Mouse (Mus musculus): Measurements from ENCODE around the gene Foxc1. TPM values are rescaled to one million over a fixed set of nuclear protein-coding genes. Genes with fewer than 3 reads are reported as not detected.

The Foxc1 gene
- polyA plus RNA-seq, 1 experiment, result 1.4 TPM

- TF ChIP-seq POLR2A (IDR thresholded peaks at IDR 0.05; ENCODE audit: borderline replicate concordance, extremely low read depth, low read depth, low read length), result no peak
- no peak for TF ChIP-seq CTCF (IDR thresholded peaks at IDR 0.05; ENCODE audit: insufficient read depth, low read length)
- WGBS, result 56% methylated on average over 5 of the region's 5 CpGs
- no peaks in the 10 kb centered on the region for H3K4me1 ChIP-seq (ENCODE audit: control insufficient read depth, insufficient read depth, low read length)
- no peak overlapping the region for H3K4me3 ChIP-seq (replicated peaks; ENCODE audit: extremely low read depth, low read depth, low read length)
- no peak for DNase-seq
These were observed 16.9 kb downstream of the Foxc1 start for GRCm38 (mm10) chr13:31823316-31823715.

- no peaks in the 10 kb centered on the region for H3K4me1 ChIP-seq (ENCODE audit: control insufficient read depth, insufficient read depth, low read length)
- no peak for DNase-seq
- no peak for TF ChIP-seq CTCF (IDR thresholded peaks at IDR 0.05; ENCODE audit: insufficient read depth, low read length)
- no peak for TF ChIP-seq POLR2A (IDR thresholded peaks at IDR 0.05; ENCODE audit: borderline replicate concordance, extremely low read depth, low read depth, low read length)
- H3K4me3 ChIP-seq (replicated peaks; ENCODE audit: extremely low read depth, low read depth, low read length), result no peak overlapping the region
- WGBS, result 97% methylated on average over 1 of the region's 1 CpGs
These were observed 18.7 kb downstream of the Foxc1 start for GRCm38 (mm10) chr13:31825180-31825579.

- 89% methylated on average over 5 of the region's 5 CpGs for WGBS
- no peak for DNase-seq
- TF ChIP-seq POLR2A (IDR thresholded peaks at IDR 0.05; ENCODE audit: borderline replicate concordance, extremely low read depth, low read depth, low read length) (no peak), CTCF (IDR thresholded peaks at IDR 0.05; ENCODE audit: insufficient read depth, low read length) (no peak)
These were observed 20.7 kb downstream of the Foxc1 start for GRCm38 (mm10) chr13:31827160-31827559.

GRCm38 (mm10) chr13:31827820-31828332 lies 21.4 kb downstream of the Foxc1 start:
- TF ChIP-seq POLR2A (IDR thresholded peaks at IDR 0.05; ENCODE audit: borderline replicate concordance, extremely low read depth, low read depth, low read length) (no peak), CTCF (IDR thresholded peaks at IDR 0.05; ENCODE audit: insufficient read depth, low read length) (no peak)
- DNase-seq, result no peak
- Histone ChIP-seq H3K4me1 (ENCODE audit: control insufficient read depth, insufficient read depth, low read length) (no peaks in the 10 kb centered on the region), H3K4me3 (replicated peaks; ENCODE audit: extremely low read depth, low read depth, low read length) (no peak overlapping the region)
- WGBS, result 54% methylated on average over 3 of the region's 3 CpGs

More at GRCm38 (mm10) chr13:31827160-31827559, 20.7 kb downstream of the Foxc1 start:
- H3K4me1 ChIP-seq (ENCODE audit: control insufficient read depth, insufficient read depth, low read length), result no peaks in the 10 kb centered on the region
- no peak overlapping the region for H3K4me3 ChIP-seq (replicated peaks; ENCODE audit: extremely low read depth, low read depth, low read length)

- Histone ChIP-seq H3K4me3 (replicated peaks; ENCODE audit: extremely low read depth, low read depth, low read length) (no peak overlapping the region), H3K4me1 (ENCODE audit: control insufficient read depth, insufficient read depth, low read length) (no peaks in the 10 kb centered on the region)
- 84% methylated on average over 4 of the region's 4 CpGs for WGBS
- DNase-seq, result no peak
- TF ChIP-seq CTCF (IDR thresholded peaks at IDR 0.05; ENCODE audit: insufficient read depth, low read length), result no peak
- no peak for TF ChIP-seq POLR2A (IDR thresholded peaks at IDR 0.05; ENCODE audit: borderline replicate concordance, extremely low read depth, low read depth, low read length)
These were observed 22.0 kb downstream of the Foxc1 start for GRCm38 (mm10) chr13:31828446-31828845.

GRCm38 (mm10) chr13:31830332-31830731 lies 23.9 kb downstream of the Foxc1 start:
- DNase-seq, result no peak
- Histone ChIP-seq H3K4me3 (replicated peaks; ENCODE audit: extremely low read depth, low read depth, low read length) (no peak overlapping the region), H3K4me1 (ENCODE audit: control insufficient read depth, insufficient read depth, low read length) (no peaks in the 10 kb centered on the region)
- no peak for TF ChIP-seq CTCF (IDR thresholded peaks at IDR 0.05; ENCODE audit: insufficient read depth, low read length)
- TF ChIP-seq POLR2A (IDR thresholded peaks at IDR 0.05; ENCODE audit: borderline replicate concordance, extremely low read depth, low read depth, low read length), result no peak
- WGBS, result 32% methylated on average over 9 of the region's 9 CpGs

- WGBS, result 82% methylated on average over 4 of the region's 4 CpGs
- Histone ChIP-seq H3K4me3 (replicated peaks; ENCODE audit: extremely low read depth, low read depth, low read length) (no peak overlapping the region), H3K4me1 (ENCODE audit: control insufficient read depth, insufficient read depth, low read length) (no peaks in the 10 kb centered on the region)
- no peak for DNase-seq
- no peak for TF ChIP-seq POLR2A (IDR thresholded peaks at IDR 0.05; ENCODE audit: borderline replicate concordance, extremely low read depth, low read depth, low read length)
These were observed 29.4 kb downstream of the Foxc1 start for GRCm38 (mm10) chr13:31835802-31836201.

GRCm38 (mm10) chr13:31849258-31849971 lies 43.0 kb downstream of the Foxc1 start:
- Histone ChIP-seq H3K4me3 (replicated peaks; ENCODE audit: extremely low read depth, low read depth, low read length) (no peak overlapping the region), H3K4me1 (ENCODE audit: control insufficient read depth, insufficient read depth, low read length) (no peaks in the 10 kb centered on the region)
- 71% methylated on average over 5 of the region's 5 CpGs for WGBS
- no peak for DNase-seq
- TF ChIP-seq POLR2A (IDR thresholded peaks at IDR 0.05; ENCODE audit: borderline replicate concordance, extremely low read depth, low read depth, low read length) (no peak), CTCF (IDR thresholded peaks at IDR 0.05; ENCODE audit: insufficient read depth, low read length) (no peak)

GRCm38 (mm10) chr13:31853564-31853963 lies 47.1 kb downstream of the Foxc1 start:
- H3K4me3 ChIP-seq (replicated peaks; ENCODE audit: extremely low read depth, low read depth, low read length), result no peak overlapping the region
- TF ChIP-seq CTCF (IDR thresholded peaks at IDR 0.05; ENCODE audit: insufficient read depth, low read length), result no peak
- TF ChIP-seq POLR2A (IDR thresholded peaks at IDR 0.05; ENCODE audit: borderline replicate concordance, extremely low read depth, low read depth, low read length), result no peak
- WGBS, result 58% methylated on average over 2 of the region's 2 CpGs

GRCm38 (mm10) chr13:31854000-31854399 lies 47.6 kb downstream of the Foxc1 start:
- H3K4me1 ChIP-seq (ENCODE audit: control insufficient read depth, insufficient read depth, low read length), result no peaks in the 10 kb centered on the region
- no peak overlapping the region for H3K4me3 ChIP-seq (replicated peaks; ENCODE audit: extremely low read depth, low read depth, low read length)
- no peak for DNase-seq
- WGBS, result 71% methylated on average over 4 of the region's 4 CpGs
- TF ChIP-seq POLR2A (IDR thresholded peaks at IDR 0.05; ENCODE audit: borderline replicate concordance, extremely low read depth, low read depth, low read length) (no peak), CTCF (IDR thresholded peaks at IDR 0.05; ENCODE audit: insufficient read depth, low read length) (no peak)

More at GRCm38 (mm10) chr13:31853564-31853963, 47.1 kb downstream of the Foxc1 start:
- no peaks in the 10 kb centered on the region for H3K4me1 ChIP-seq (ENCODE audit: control insufficient read depth, insufficient read depth, low read length)
- no peak for DNase-seq

All from lung, adult 2 months (tissue).